Mouse (Mus musculus) forebrain, embryonic 16.5 days (tissue): ENCODE results near the gene Myo3a. TPM values are rescaled to one million over a fixed set of nuclear protein-coding genes. Genes with fewer than 3 reads are reported as not detected.
A peak's percentile ranks its signal among the peaks of the same experiment; 100 is the strongest.
"Not testable (repeated sequence)": the region's sequence is repeated elsewhere in the genome, so short reads cannot be mapped to it uniquely, and the experiment has no call there.

Experiments
- ATAC-seq: fragments of 200-750 bp; cut with Nextera tagmentation; 2 replicates; pipeline ENCODE4 v1.8.0; 2017; ENCODE audit warnings: mild to moderate bottlenecking, moderate library complexity
- H3K27ac ChIP-seq: fragments of 300-500 bp; sonication (generic); 2 replicates; pipeline ENCODE4 v1.5.1; 2014; ENCODE audit warnings: low read length, control low read depth
- H3K27me3 ChIP-seq: fragments of 300-500 bp; sonication (generic); replicated peaks from 2 replicates; pipeline ENCODE4 v1.6.1; 2014; ENCODE audit warnings: low read length; ENCODE audit not compliant: control insufficient read depth, insufficient read depth
- H3K36me3 ChIP-seq: fragments of 300-500 bp; sonication (generic); 2 replicates; pipeline ENCODE4 v1.6.1; 2014; ENCODE audit not compliant: control insufficient read depth, insufficient read depth
- H3K4me1 ChIP-seq: fragments of 300-500 bp; sonication (generic); replicated peaks from 2 replicates; pipeline ENCODE4 v1.6.1; 2014; ENCODE audit warnings: low read length; ENCODE audit not compliant: control insufficient read depth, insufficient read depth
- H3K4me2 ChIP-seq: fragments of 300-500 bp; sonication (generic); 2 replicates; pipeline ENCODE4 v1.6.1; 2014; ENCODE audit warnings: mild to moderate bottlenecking, low read length, control low read depth
- H3K4me3 ChIP-seq: fragments of 300-500 bp; sonication (generic); replicated peaks from 2 replicates; pipeline ENCODE4 v1.5.1; 2014; ENCODE audit warnings: mild to moderate bottlenecking, low read length, control low read depth
- H3K9ac ChIP-seq: fragments of 300-500 bp; sonication (generic); replicated peaks from 2 replicates; pipeline ENCODE4 v1.6.1; 2014; ENCODE audit warnings: low read depth, low read length, control low read depth
- H3K9me3 ChIP-seq: fragments of 300-500 bp; sonication (generic); 2 replicates; pipeline ENCODE4 v1.6.1; 2016; ENCODE audit warnings: low read length; ENCODE audit not compliant: control insufficient read depth
- WGBS: fragments of 180-500 bp; shearing (Covaris S2); extraction: QIAGEN DNeasy Blood & Tissue Kit; methylation state at CpG from one replicate; pipeline ENCODE4 v1.1.7; 2014; 5-methylcytosine and 5-hydroxymethylcytosine counted together
- polyA plus RNA-seq: library from polyadenylated mRNA; unstranded; fragments of >200 nt; fragmentation: Nextera tagmentation; extraction: Ambion mirVana; gene quantifications from 2 replicates; pipeline ENCODE4 v1.2.1, GENCODE M21; 2015

Gene Myo3a
- polyA plus RNA-seq, 1 experiment from 2014 or later: 0.22 TPM

DNA sequence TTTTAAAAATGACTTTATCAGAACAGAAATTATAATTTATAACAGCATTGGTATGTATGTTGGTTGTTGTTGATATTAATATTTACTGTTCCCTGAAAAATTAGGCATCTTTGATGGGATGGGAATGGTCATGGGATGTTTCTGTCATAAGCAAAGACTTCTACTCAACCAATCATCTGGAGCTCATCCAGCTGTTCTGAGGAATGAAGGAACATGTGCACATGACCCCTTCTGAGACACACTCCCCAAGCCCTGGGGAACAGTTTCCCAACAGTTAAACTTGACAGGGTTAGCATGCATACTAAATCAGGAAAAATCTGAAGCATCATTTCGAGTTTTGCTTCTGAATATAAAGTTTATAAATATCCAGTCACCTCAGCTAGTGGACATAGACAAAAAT lies 70.6 kb downstream of the Myo3a start:
- Histone ChIP-seq H3K27ac (no peak overlapping the region), H3K9me3 (no peaks in the 10 kb centered on the region), H3K36me3 (no peaks in the 10 kb centered on the region), H3K4me3 (no peak overlapping the region), H3K4me1 (peaks cover 12% of the 10 kb centered on the region), H3K27me3 (no peaks in the 10 kb centered on the region), H3K9ac (no peak overlapping the region), H3K4me2 (no peak overlapping the region)
- no peak for ATAC-seq
- WGBS: 91% methylated on average over 1 of the region's 1 CpGs

DNA sequence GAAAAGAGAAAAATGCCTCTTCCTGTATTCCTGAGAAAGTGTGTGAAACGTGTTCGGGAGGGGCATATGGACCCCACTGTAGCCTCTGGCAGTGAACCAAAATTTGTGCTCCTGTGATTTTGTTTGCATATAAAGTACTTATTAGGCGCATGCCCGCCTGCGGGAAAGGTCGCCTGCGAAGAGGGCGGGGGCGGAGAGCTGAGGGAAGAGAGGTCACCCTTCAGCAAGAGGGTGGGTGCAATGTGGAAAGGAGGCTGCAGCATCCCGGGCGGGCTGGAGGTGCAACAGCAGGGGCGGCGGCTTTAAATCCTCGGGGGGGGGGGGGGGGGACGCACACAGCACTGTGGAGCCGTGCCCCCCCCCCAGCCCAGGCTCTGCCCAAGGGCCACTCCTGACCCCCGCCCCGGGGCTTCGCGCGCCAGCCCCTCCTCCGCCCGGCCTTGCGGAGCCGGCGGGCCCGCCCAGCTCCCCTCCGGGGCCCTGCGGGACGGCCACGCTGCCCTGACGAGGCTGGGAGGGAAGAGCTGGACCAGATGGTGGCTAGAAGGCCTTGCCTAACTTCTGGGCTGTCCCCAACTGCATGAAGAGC lies 111.1 kb downstream of the Myo3a start:
- H3K9me3 ChIP-seq: no peaks in the 10 kb centered on the region
- H3K27ac ChIP-seq: peak overlapping the region; percentile 54
- H3K4me3 ChIP-seq: peak overlapping the region; percentile 46
- H3K4me1 ChIP-seq: peaks cover 9% of the 10 kb centered on the region
- peak; percentile 88 for ATAC-seq
- H3K27me3 ChIP-seq: no peaks in the 10 kb centered on the region
- H3K4me2 ChIP-seq: peak overlapping the region; percentile 84
- H3K36me3 ChIP-seq: no peaks in the 10 kb centered on the region
- 1% methylated on average over 26 of the region's 32 CpGs for WGBS
- peak overlapping the region; percentile 63 for H3K9ac ChIP-seq

- WGBS: 96% methylated on average over 11 of the region's 11 CpGs
- H3K4me1 ChIP-seq, H3K4me2 ChIP-seq, H3K9ac ChIP-seq, H3K27me3 ChIP-seq, H3K9me3 ChIP-seq, H3K4me3 ChIP-seq, ATAC-seq, H3K36me3 ChIP-seq, H3K27ac ChIP-seq: not testable (repeated sequence)
Measured at GRCm38 (mm10) chr2:22410511-22410910, 183.2 kb downstream of the Myo3a start.

DNA sequence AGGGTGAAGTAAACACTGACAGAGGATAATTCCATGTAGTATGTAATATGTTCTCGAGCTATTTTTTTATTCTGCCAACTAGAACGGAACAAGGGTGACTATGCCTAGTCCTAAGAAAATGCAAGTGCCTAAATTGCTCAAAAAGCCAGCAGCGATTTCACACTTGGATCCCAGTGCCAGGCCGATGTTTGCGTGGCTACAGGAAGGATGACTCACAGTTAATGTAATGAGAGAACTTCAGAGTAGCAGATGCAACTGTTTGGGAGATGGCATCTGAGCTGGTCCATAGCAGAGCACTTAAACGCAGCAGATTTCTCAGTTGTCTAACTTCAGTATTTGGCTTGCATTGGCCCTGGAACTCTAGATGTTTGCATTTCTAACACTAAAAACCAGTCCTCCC lies 321.1 kb downstream of the Myo3a start:
- WGBS: 87% methylated on average over 6 of the region's 6 CpGs

GRCm38 (mm10) chr2:22587469-22588169 lies 360.3 kb downstream of the Myo3a start:
- not testable (repeated sequence) for H3K9me3 ChIP-seq, H3K36me3 ChIP-seq, H3K4me1 ChIP-seq, H3K4me3 ChIP-seq, H3K27ac ChIP-seq, H3K9ac ChIP-seq, H3K4me2 ChIP-seq, H3K27me3 ChIP-seq
- WGBS: 90% methylated on average over 14 of the region's 14 CpGs
- ATAC-seq: peak; percentile 77

More for the DNA sequence above, 321.1 kb downstream of the Myo3a start:
- Histone ChIP-seq H3K4me1 (no peaks in the 10 kb centered on the region), H3K4me3 (no peak overlapping the region), H3K27me3 (no peaks in the 10 kb centered on the region), H3K36me3 (no peaks in the 10 kb centered on the region), H3K9me3 (no peaks in the 10 kb centered on the region), H3K27ac (no peak overlapping the region), H3K9ac (no peak overlapping the region), H3K4me2 (no peak overlapping the region)
- ATAC-seq: no peak

- not testable (repeated sequence) for H3K9me3 ChIP-seq, H3K27ac ChIP-seq, H3K4me2 ChIP-seq, H3K9ac ChIP-seq, H3K4me1 ChIP-seq, H3K36me3 ChIP-seq, H3K27me3 ChIP-seq, H3K4me3 ChIP-seq
- peak; percentile 42 for ATAC-seq
- WGBS: 90% methylated on average over 5 of the region's 5 CpGs
Measured at GRCm38 (mm10) chr2:22588170-22588541, 360.9 kb downstream of the Myo3a start.

GRCm38 (mm10) chr2:22588673-22589381 lies 361.5 kb downstream of the Myo3a start:
- not testable (repeated sequence) for H3K9me3 ChIP-seq, H3K27ac ChIP-seq, H3K36me3 ChIP-seq, H3K4me2 ChIP-seq, H3K4me3 ChIP-seq, H3K4me1 ChIP-seq, H3K9ac ChIP-seq, H3K27me3 ChIP-seq
- ATAC-seq: peak; percentile 92
- WGBS: 74% methylated on average over 11 of the region's 12 CpGs

DNA sequence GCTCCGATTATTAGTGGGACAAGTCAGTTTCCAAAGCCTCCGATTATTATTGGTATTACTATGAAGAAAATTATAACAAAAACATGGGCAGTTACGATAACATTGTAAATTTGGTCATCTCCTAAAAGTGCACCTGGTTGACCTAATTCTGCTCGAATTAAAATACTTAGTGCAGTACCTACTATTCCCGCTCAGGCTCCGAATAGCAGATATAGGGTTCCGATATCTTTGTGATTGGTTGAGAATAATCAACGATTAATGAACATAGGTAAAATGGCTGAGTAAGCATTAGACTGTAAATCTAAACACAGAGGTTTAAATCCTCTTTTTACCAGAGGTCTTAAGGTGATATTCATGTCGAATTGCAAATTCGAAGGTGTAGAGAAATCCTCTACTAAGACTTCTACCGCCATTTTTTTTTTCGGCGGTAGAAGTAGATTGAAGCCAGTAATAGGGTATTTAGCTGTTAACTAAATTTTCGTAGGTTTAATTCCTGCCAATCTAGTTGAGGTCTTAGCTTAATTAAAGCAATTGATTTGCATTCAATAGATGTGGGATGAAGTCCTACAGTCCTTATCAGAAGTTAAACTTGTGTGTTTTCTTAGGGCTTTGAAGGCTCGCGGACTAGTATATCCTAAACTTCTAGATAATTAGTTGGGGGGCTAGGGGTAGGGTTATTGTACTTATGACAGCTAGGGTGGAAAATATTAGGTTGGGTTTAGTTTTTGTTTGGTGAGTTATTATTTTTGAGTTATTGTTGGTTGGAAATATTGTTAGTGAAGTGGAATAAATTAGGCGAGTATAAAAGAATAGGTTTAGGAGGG lies 362.3 kb downstream of the Myo3a start:
- not testable (repeated sequence) for H3K4me3 ChIP-seq, H3K9me3 ChIP-seq, H3K4me1 ChIP-seq, H3K4me2 ChIP-seq, H3K36me3 ChIP-seq, H3K27me3 ChIP-seq, H3K9ac ChIP-seq, H3K27ac ChIP-seq
- 91% methylated on average over 16 of the region's 17 CpGs for WGBS
- ATAC-seq: peak; percentile 86

- no peaks in the 10 kb centered on the region for H3K9me3 ChIP-seq
- H3K36me3 ChIP-seq: no peaks in the 10 kb centered on the region
- no peak overlapping the region for H3K27ac ChIP-seq
- no peaks in the 10 kb centered on the region for H3K4me1 ChIP-seq
- no peak overlapping the region for H3K9ac ChIP-seq
- no peak overlapping the region for H3K4me2 ChIP-seq
- H3K27me3 ChIP-seq: no peaks in the 10 kb centered on the region
- no peak for ATAC-seq
- H3K4me3 ChIP-seq: no peak overlapping the region
Measured at GRCm38 (mm10) chr2:22590206-22590490, 362.8 kb downstream of the Myo3a start.
